In genomic region chr9:32695492-32696190, GRCm38 (mm10) we compare ENCODE assay signal across 8 mouse cellular contexts. TPM values are rescaled to one million over a fixed set of nuclear protein-coding genes. Genes with fewer than 3 reads are reported as not detected.
A peak's percentile ranks its signal among the peaks of the same experiment; 100 is the strongest.
DNase-seq lines count a peak whose midpoint lies in the region; ATAC-seq lines count a peak whose summit lies in the region.

No protein-coding gene starts in this region.

- peak overlapping the region; percentile 96 for H3K4me3 ChIP-seq in megakaryocyte, embryonic 14.5 days (replicated peaks)

- peak; percentile 69 for ATAC-seq in inflammation-experienced regulatory T-cells, adult 6 months

- H3K9me3 ChIP-seq in megakaryocyte, embryonic 14.5 days: no peaks in the 10 kb centered on the region

- peaks cover 72% of the 10 kb centered on the region for H3K27me3 ChIP-seq in megakaryocyte, embryonic 14.5 days (replicated peaks)

- DNase-seq in adipocyte (ENCODE audit: low spot score): peak; percentile 91
- DNase-seq in embryo, embryonic 10 days (ENCODE audit: low spot score): peak; percentile 95
- peak; percentile 97 for DNase-seq in gastrocnemius, postnatal 10 days
- DNase-seq in left cerebral cortex, adult 9 months (ENCODE audit: low spot score in 2 of 2): peak; percentile 69 to 89
- DNase-seq in right cerebral cortex, adult 2 months (ENCODE audit: low spot score in 2 of 2): peak; percentile 88 to 92
- DNase-seq in urinary bladder, postnatal 14 days (ENCODE audit: low spot score): peak; percentile 96

- no peaks in the 10 kb centered on the region for H3K36me3 ChIP-seq in megakaryocyte, embryonic 14.5 days (replicated peaks; ENCODE audit: low read length)

- peaks cover 19% of the 10 kb centered on the region for H3K4me1 ChIP-seq in megakaryocyte, embryonic 14.5 days

RNA-seq across cellular contexts. Expression of gene Ets1, which starts 59.6 kb away (rescaled TPM):
- 10 to 100 TPM; 36.6 to 47.7 TPM for total RNA-seq in gastrocnemius, postnatal 10 days (2021)
- 100 to 1,000 TPM; 831 to 847 (median 840) TPM for polyA plus RNA-seq in inflammation-experienced regulatory T-cells, adult 6 months (2017; shearing (Covaris generic))
- polyA plus RNA-seq in megakaryocyte, embryonic 14.5 days (2012; ENCODE audit: insufficient read depth, low replicate concordance): 0.09 TPM in 1 of 2 replicates, not detected in the other

Comparison
In these comparisons a context has a peak if more than half of its experiments do, and no peak if none do; other contexts are left out.
1. Peak in every context shown above with its lines: DNase-seq, ATAC-seq and H3K4me3 ChIP-seq.
2. RNA of gene Ets1, which starts 59.6 kb away (polyA plus RNA-seq): 831 to 847 TPM in inflammation-experienced regulatory T-cells, adult 6 months; 0.09 TPM in megakaryocyte, embryonic 14.5 days; every median in the first group is over 100 times any median in the second.